Mouse (Mus musculus): ENCODE data around the gene 5730480H06Rik. TPM values are rescaled to one million over a fixed set of nuclear protein-coding genes. Genes with fewer than 3 reads are reported as not detected.

5730480H06Rik gene
- 16.5 TPM for polyA plus RNA-seq (2017; shearing (Covaris generic))

GRCm38 (mm10) chr5:48327652-48328051, at the start of gene 5730480H06Rik:
5730480H06Rik (plus strand) TSS chr5:48327952.

